Mouse (Mus musculus) mouse trophoblast stem cell (cell line): ENCODE data around the gene Kmt2d.
"Not testable (repeated sequence)": the region's sequence is repeated elsewhere in the genome, so short reads cannot be mapped to it uniquely, and the experiment has no call there.

ENCODE experiments used
- in situ Hi-C, 2 experiments: fragments of 300-500 bp; cut with MseI, MboI; formaldehyde crosslinking; loops; 2 replicates in 1 of 2; 3 replicates in 1 of 2; pipeline ENCODE4 v1.15.1; 2025

Kmt2d gene

GRCm38 (mm10) chr15:98871070-98871915 is at the start of gene Kmt2d:
Gene Kmt2d (minus strand): TSS chr15:98871204.
- in situ Hi-C loops: no loop called here

- in situ Hi-C loops: not testable (repeated sequence)
These were observed 47.5 kb upstream of the Kmt2d start for GRCm38 (mm10) chr15:98918499-98918895.

DNA sequence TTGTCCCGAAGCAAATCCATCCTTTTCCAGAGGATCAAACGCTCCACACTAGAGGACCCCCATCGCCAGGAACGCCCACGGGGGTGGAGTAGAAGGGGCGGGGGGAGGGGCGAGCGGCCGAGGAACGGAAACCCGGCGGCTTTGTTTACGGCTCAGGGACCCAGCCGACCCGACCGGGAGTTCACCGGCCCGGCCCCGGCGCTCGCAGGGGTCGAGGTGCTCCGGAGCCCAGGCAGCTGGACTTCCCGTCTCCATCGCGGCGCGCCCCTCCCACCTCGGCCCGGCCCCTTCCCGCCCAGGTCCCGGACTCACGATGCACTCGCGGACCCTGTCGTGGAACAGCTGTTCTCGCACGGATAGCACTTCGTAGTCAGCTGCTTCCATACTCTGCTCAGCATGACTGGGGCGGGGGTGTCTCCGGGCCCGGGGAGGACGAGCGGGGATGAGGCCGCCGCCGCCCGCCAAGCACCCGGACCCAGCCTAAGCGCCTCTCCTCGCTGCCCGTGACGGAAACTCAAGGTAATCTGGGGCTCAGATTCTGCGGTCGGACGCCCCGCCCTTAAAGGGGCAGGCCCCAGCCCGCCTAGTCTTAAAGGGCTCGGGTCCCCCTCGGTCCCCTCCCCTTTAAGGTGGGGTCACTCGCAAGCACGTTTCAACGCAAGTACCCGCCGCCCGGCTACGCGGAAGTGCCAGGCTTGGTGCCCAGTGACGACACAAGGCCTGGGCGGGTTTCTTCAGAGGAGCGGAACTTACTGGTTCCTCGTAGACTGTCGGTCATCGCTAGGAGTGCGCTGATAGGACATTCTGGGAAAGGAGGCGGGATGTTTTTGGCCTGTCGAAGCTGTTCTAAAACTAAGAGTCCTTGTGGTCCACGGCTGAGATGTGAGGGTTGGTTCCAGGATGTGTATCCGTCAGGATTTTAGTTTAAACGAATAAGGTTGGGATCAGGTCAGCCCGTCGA is 46.8 kb upstream of the Kmt2d start, which contains the start of gene Lmbr1l:
TSS of gene Lmbr1l (minus strand) at position 694 of the 961 bp plus-strand sequence.
- in situ Hi-C loops: no loop called here

DNA sequence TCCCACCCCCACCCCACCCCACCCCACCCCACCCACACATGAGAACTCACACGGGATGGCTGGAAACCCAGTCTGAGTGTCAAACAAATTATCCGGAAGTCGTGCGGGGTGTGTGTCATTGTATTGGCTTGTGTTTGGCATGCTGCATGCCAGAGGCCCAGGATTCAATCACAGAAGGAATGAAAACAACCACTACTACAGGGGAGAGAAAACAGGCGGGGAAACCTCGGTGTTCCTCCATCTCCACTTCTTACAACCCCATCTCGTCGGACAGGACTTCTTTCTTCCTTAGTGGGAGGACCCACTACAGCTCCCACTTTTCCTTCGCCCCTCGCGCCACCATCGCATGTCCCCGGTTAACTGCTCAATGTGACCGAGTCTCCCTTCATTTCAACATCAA is 46.1 kb upstream of the Kmt2d start:
- in situ Hi-C loops: no loop called here

- in situ Hi-C loops: no loop called here
These were observed 45.0 kb upstream of the Kmt2d start for GRCm38 (mm10) chr15:98916016-98916415.

- in situ Hi-C loops: no loop called here
These were observed 43.9 kb upstream of the Kmt2d start for GRCm38 (mm10) chr15:98914903-98915302.

GRCm38 (mm10) chr15:98904692-98905091 is 33.7 kb upstream of the Kmt2d start:
- in situ Hi-C loops: no loop called here

DNA sequence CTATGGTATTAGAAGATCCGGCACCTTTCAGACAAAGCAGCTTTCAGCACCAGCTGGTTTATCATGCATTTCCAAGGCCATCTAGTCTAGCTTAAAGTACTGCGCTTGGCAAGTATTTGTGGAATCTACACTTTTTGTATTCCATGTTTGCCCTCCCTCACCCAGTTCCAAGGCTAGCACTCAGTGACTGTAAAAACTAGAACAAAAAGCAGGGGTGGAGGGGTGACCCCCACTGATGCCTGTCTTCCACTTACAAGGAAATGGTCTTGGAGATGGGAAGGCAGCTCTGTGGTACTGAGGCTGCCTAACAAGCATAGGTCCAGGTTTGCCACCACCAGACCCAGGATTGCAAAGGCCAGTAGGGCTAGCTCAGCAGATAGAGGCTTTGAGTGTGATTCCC is 31.6 kb upstream of the Kmt2d start:
- in situ Hi-C loops: no loop called here

- in situ Hi-C loops: no loop called here
These were observed 30.5 kb upstream of the Kmt2d start for GRCm38 (mm10) chr15:98901530-98901929.

DNA sequence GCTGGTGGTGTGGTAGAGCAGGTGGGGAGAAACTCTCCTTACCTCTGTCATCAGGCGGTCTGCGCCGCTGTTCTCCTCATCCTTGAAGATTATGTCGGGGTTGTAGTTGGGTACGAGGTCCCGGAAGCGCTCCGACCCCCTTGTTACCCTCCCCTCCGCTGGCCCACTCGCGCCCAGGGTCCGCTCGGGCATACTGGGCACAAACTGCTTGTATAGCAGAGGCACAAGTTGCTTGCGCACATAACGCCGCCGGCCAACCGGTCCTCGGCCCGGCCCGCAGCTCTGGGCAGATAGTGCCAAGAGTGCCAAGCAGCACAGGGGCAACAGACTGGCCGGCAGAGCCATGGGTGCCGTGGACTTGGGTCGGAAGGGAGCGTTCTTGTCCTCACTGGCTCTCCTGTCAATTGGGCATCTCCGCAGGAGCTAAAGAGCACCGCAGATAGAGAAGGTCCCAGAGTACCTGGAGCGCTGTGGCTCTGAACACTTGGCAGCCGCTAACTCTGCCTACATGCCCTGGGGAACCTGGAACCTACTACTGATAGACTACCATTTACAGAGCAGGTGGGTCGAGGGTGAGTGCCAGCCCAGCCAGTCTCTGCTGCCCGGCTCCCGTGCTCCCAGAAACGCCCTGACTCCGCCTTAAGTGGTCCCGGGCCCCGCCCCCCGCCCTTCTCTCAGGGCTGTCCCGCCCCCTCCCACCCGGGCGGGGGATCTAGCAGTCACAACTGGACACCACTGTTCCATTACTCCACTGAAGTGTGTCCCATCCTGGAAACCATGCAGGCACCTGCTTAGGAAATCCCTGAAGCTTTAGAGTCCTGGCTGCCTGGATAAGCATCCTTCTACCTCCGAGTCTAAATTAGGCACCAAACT is 27.2 kb upstream of the Kmt2d start, which contains the start of gene Dhh:
TSS of gene Dhh (minus strand) at position 613 of the 873 bp plus-strand sequence.
- in situ Hi-C loops: no loop called here

DNA sequence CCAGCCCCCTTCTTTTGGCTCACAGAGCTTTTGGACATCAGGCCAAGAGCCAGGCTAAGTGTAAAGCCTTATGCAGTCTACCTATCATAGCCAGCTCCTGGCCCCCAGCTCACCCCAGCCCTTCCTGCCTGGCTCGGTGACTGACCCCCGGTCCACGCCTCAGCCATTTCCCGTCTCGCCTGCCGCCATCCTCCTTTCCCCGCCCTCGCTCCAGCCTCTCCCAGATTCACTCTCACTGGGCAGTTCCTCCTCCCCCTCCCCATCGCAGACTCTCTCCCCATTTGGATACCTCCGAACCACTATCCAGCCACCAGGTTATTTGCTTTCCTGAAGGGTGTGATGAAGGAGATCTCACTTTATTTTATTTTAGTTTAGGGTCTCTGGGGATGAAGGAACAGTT is 26.5 kb upstream of the Kmt2d start:
- in situ Hi-C loops: no loop called here

GRCm38 (mm10) chr15:98895635-98896589 is 24.9 kb upstream of the Kmt2d start:
- in situ Hi-C loops: no loop called here

DNA sequence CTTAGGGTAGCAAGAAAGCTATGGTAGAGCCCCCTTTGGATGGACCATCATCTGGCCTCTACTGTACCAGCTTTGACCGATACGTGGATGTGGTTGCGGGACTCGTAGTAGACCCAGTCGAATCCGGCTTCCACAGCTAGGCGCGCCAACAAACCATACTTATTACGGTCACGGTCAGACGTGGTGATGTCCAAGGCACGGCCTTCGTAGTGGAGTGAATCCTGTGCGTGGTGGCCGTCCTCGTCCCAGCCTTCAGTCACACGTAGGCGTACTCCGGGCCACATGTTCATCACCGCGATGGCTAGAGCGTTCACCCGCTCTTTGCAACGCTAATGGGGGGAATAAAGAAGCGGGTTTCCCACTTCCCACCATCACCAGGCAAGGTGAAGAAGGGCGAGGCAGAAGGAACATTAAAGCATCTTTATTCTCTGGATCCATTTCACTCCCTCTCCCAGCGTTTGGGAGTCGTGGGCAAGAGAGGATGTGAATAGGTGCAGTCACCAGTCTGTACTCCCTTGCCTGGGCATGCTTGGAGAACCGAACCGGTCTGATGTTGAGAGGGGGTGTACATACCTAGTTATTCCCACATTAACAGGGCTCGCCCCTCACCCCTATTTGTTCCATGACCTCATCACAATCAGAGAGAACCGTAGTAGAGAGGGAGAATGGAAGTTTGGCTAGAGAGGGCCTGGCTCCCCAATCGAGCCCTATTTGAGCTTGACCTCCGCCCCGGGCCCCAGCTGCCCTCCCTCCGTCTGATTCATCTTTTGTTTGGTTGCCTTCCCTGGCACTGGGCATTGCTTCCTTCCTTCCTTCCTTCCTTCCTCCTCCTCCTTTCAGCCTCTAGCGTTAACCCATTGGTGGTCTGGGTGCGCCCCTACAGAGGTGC is 24.0 kb upstream of the Kmt2d start:
- in situ Hi-C loops: no loop called here

GRCm38 (mm10) chr15:98893940-98894745 is 23.1 kb upstream of the Kmt2d start, which contains the start of gene Rhebl1:
Gene Rhebl1 (minus strand): TSS chr15:98894540.
- in situ Hi-C loops: no loop called here

GRCm38 (mm10) chr15:98893036-98893435 is 22.0 kb upstream of the Kmt2d start:
- in situ Hi-C loops: no loop called here

- in situ Hi-C loops: no loop called here
These were observed 21.1 kb upstream of the Kmt2d start for GRCm38 (mm10) chr15:98891907-98892606.

DNA sequence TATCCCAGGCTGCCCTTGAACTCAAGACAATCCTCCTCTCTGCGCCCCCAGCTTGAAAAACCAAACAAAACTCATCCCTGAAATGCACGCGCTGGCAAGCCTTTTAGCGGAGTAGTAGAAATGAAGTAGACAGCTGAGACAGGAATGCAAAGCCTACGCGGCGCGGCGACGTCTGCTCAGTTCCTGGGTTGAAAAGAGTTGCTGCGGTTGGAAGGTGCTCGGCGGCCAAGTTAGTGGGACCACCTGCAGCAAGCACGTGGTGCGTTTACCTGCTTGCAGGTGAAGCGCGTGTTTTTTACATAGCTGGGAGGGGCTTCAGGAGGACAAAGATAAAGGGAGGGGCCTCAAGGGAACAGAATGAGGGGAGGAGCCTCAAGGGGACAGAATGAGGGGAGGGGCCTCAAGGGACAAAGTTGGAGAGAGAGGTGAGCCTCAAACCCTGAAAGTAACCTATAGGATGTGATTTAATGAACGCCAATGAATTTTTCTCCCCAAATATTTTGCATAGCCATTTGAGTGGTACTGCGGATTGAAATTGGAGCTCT is 20.3 kb upstream of the Kmt2d start:
- in situ Hi-C loops: no loop called here
